Mouse (Mus musculus) right cerebral cortex, postnatal 25 days (tissue): ENCODE data around the gene Zfp53.
"Not testable (repeated sequence)": the region's sequence is repeated elsewhere in the genome, so short reads cannot be mapped to it uniquely, and the experiment has no call there.

Source experiments
- DNase-seq: peaks from one replicate; pipeline ENCODE4 v3.0.0; 2022

Gene Zfp53

GRCm38 (mm10) chr17:21488760-21489499, at the start of gene Zfp53:
Gene Zfp53, plus strand, starts transcription at chr17:21488998.
- peak; percentile 80 for DNase-seq

GRCm38 (mm10) chr17:21449669-21450068, 39.1 kb upstream of the Zfp53 start:
- DNase-seq: peak; percentile 67

GRCm38 (mm10) chr17:21450138-21450704, 38.6 kb upstream of the Zfp53 start, which contains the start of gene Zfp51:
Gene Zfp51, plus strand, starts transcription at chr17:21450374.
- peak; percentile 81 for DNase-seq

GRCm38 (mm10) chr17:21463550-21463949, 25.2 kb upstream of the Zfp53 start:
- DNase-seq: no peak

GRCm38 (mm10) chr17:21472032-21472652, 16.7 kb upstream of the Zfp53 start:
- DNase-seq: no peak

- DNase-seq: no peak
Measured at GRCm38 (mm10) chr17:21472653-21473307, 16.0 kb upstream of the Zfp53 start.

- no peak for DNase-seq
Measured at GRCm38 (mm10) chr17:21473362-21474190, 15.2 kb upstream of the Zfp53 start.

- not testable (repeated sequence) for DNase-seq
Measured at GRCm38 (mm10) chr17:21474729-21475128, 14.1 kb upstream of the Zfp53 start.

GRCm38 (mm10) chr17:21475290-21475689, 13.5 kb upstream of the Zfp53 start:
- DNase-seq: not testable (repeated sequence)

- DNase-seq: not testable (repeated sequence)
Measured at GRCm38 (mm10) chr17:21476351-21476750, 12.4 kb upstream of the Zfp53 start.

GRCm38 (mm10) chr17:21478103-21478777, 10.6 kb upstream of the Zfp53 start:
- not testable (repeated sequence) for DNase-seq

- DNase-seq: no peak
Measured at GRCm38 (mm10) chr17:21489500-21490001, 753 bp downstream of the Zfp53 start.

GRCm38 (mm10) chr17:21501365-21501764, 12.6 kb downstream of the Zfp53 start:
- DNase-seq: no peak

GRCm38 (mm10) chr17:21504524-21504923, 15.7 kb downstream of the Zfp53 start:
- DNase-seq: no peak

GRCm38 (mm10) chr17:21506258-21506657, 17.5 kb downstream of the Zfp53 start:
- DNase-seq: no peak

- no peak for DNase-seq
Measured at GRCm38 (mm10) chr17:21509756-21510155, 21.0 kb downstream of the Zfp53 start.

GRCm38 (mm10) chr17:21515403-21516105, 26.8 kb downstream of the Zfp53 start:
- peak; percentile 61 for DNase-seq

GRCm38 (mm10) chr17:21516201-21517129, 27.7 kb downstream of the Zfp53 start:
- DNase-seq: peak; percentile 70

GRCm38 (mm10) chr17:21517130-21517671, 28.4 kb downstream of the Zfp53 start:
- DNase-seq: no peak

- no peak for DNase-seq
Measured at GRCm38 (mm10) chr17:21526270-21526669, 37.5 kb downstream of the Zfp53 start.
